Mouse (Mus musculus) macrophage (primary cell): ENCODE results near the gene Dnaaf2. TPM values are rescaled to one million over a fixed set of nuclear protein-coding genes. Genes with fewer than 3 reads are reported as not detected.
"Not testable (repeated sequence)": the region's sequence is repeated elsewhere in the genome, so short reads cannot be mapped to it uniquely, and the experiment has no call there.

ENCODE experiments used
- H3K27ac ChIP-seq: fragments of 350-480 bp; formaldehyde crosslinking; 2 replicates; pipeline ENCODE4 v1.9.0; 2021
- H3K36me3 ChIP-seq: fragments of 350-480 bp; formaldehyde crosslinking; 2 replicates; pipeline ENCODE4 v1.9.0; 2021; ENCODE audit errors: inconsistent target
- H3K4me3 ChIP-seq: fragments of 350-480 bp; formaldehyde crosslinking; 2 replicates; pipeline ENCODE4 v1.9.0; 2021; ENCODE audit errors: inconsistent target
- H3K79me2 ChIP-seq: fragments of 350-480 bp; formaldehyde crosslinking; 2 replicates; pipeline ENCODE4 v1.9.0; 2021; ENCODE audit errors: inconsistent target
- WGBS: methylation state at CpG from one replicate; pipeline ENCODE4 v1.1.7; 2026; ENCODE audit warnings: inconsistent platforms; ENCODE audit not compliant: missing documents; 5-methylcytosine and 5-hydroxymethylcytosine counted together
- polyA plus RNA-seq: library from polyadenylated mRNA; stranded (reverse); fragments of 250-400 nt; gene quantifications from 3 replicates; pipeline ENCODE4 v1.2.4, GENCODE M21; 2018; ENCODE audit warnings: inconsistent platforms

Gene Dnaaf2
- polyA plus RNA-seq, 1 experiment from 2014 or later: 1.5 TPM

DNA sequence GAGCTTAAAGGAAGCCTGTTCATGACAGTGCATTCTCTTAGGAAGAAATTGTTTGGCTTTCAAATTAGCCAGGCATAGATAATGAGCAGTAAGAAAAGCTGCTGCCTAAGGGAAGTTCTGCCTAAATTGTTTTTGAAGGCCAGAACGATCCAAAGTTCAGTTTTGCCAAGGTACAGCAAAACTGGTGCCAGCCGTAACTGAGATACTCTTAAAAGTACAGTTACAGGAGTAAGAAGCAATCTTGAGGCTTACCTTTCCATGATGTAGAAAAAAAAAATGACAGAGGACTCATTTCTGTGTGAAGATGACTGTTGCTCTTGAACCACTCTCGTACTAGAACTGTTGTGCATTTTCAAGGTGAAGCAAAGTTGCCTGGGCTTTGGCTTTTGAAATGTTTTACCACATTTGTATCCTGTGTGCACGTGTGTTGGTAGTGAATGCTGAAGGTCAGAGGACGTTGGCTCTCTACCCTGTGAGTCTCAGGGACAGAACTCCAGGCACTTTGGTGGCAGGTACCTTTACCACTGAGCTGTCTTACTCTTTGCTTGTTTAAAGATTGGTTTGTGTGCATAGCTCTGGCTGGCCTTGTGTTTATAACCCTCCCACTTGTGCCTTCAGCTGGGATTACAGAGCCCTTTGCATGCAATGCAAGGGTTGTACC is 11.3 kb downstream of the Dnaaf2 start:
- 78% methylated on average over 5 of the region's 5 CpGs for WGBS
- Histone ChIP-seq H3K79me2 (peaks cover 64% of the 10 kb centered on the region), H3K27ac (no peak overlapping the region), H3K4me3 (no peak overlapping the region), H3K36me3 (0 out of 2 replicates have a peak, but pooled peaks cover 10% of the 10 kb centered on the region)

GRCm38 (mm10) chr12:69185371-69185770 is 12.9 kb downstream of the Dnaaf2 start:
- peak overlapping the region; percentile 67 for H3K4me3 ChIP-seq
- peak overlapping the region; percentile 48 for H3K27ac ChIP-seq
- 67% methylated on average over 7 of the region's 7 CpGs for WGBS
- peaks cover 68% of the 10 kb centered on the region for H3K79me2 ChIP-seq
- H3K36me3 ChIP-seq: 0 out of 2 replicates have a peak, but pooled peaks cover 10% of the 10 kb centered on the region

DNA sequence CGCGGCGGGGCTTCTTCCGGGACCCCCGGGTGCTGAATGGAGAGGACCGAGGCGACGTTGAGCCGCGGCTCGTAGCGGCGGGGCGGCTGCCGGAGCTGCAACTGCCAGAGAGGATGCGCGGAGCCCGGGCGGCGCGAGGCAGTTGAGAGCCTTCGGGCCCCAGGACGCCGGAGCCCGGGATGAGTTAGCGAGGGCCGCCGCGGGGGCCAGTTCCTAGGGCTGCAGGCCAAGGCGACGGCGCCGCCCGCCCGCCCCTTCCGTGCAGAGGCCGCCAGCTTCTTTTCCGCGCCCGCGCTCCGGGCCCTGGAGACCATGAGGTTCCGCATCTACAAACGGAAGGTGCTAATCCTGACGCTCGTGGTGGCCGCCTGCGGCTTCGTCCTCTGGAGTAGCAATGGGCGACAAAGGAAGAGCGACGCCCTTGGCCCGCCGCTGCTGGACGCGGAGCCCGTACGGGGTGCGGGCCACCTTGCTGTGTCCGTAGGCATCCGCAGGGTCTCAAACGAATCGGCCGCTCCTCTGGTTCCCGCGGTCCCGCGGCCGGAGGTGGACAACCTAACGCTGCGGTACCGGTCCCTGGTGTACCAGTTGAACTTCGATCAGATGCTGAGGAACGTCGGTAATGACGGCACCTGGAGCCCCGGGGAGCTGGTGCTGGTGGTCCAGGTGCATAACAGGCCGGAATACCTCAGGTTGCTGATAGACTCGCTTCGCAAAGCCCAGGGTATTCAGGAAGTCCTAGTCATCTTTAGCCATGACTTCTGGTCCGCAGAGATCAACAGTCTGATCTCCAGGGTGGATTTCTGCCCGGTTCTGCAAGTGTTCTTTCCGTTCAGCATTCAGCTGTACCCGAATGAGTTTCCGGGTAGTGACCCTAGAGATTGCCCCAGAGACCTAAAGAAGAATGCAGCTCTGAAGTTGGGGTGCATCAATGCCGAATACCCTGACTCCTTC is 13.6 kb downstream of the Dnaaf2 start:
- under 1% methylated on average over 85 of the region's 86 CpGs for WGBS

DNA sequence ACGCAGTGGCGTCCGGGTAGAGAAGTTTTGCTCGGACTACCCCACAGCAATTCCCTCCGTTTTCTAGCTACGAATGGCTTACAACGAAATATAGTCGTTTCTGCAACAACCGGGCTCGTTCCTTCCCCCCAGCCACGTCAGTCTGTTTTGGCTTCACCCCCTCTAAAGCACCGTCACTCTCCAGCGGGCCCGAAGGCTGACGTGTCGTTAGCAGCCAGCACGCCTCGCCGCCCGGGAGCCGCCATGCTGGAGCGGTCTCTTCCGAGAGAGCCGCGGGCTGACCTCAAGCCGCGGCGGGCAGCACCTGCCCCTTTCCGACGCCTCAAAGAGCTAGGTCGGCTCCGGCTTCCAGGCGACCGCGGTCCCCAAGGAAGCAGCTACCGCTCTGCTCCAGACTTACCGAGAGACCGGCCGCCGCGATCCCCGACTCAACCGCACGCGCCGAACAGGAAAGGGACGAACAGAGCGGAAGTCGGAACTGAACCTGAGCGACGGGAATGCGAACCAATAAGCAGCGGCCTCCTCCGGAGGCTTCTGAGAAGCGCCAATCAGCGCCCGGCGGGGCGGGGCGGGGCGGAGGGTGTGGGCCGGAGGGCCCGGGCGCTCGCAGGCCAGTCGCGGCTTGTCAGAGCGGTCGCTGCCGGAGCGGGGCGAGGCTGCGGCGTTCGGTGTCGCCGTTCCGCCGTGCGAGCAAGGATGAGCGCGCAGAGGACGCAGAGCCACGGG is 14.5 kb downstream of the Dnaaf2 start, which contains the start of the genes Rpl36al and Mgat2:
Gene Rpl36al, minus strand, starts transcription at position 501 of the 726 bp plus-strand sequence.
Gene Mgat2, plus strand, starts transcription at position 575 of the 726 bp plus-strand sequence.
- H3K36me3 ChIP-seq: 0 out of 2 replicates have a peak, but pooled peaks cover 6% of the 10 kb centered on the region
- peak within 1 kb of the TSS; percentile 75 for H3K27ac ChIP-seq
- under 1% methylated on average over 78 of the region's 84 CpGs for WGBS
- peaks cover 61% of the 10 kb centered on the region for H3K79me2 ChIP-seq
- peak within 1 kb of the TSS; percentile 84 for H3K4me3 ChIP-seq

More for the DNA sequence above, 13.6 kb downstream of the Dnaaf2 start:
- Histone ChIP-seq H3K79me2 (peaks cover 68% of the 10 kb centered on the region), H3K27ac (peak overlapping the region; percentile 48), H3K36me3 (0 out of 2 replicates have a peak, but pooled peaks cover 8% of the 10 kb centered on the region), H3K4me3 (peak overlapping the region; percentile 67)

- Histone ChIP-seq H3K27ac (no peak overlapping the region), H3K79me2 (peaks cover 42% of the 10 kb centered on the region), H3K36me3 (no peaks in the 10 kb centered on the region), H3K4me3 (no peak overlapping the region)
- WGBS: 90% methylated on average over 4 of the region's 4 CpGs
Measured at GRCm38 (mm10) chr12:69181800-69182199, 16.4 kb downstream of the Dnaaf2 start.

- H3K36me3 ChIP-seq: no peaks in the 10 kb centered on the region
- H3K4me3 ChIP-seq: no peak overlapping the region
- H3K79me2 ChIP-seq: peaks cover 20% of the 10 kb centered on the region
- 80% methylated on average over 5 of the region's 12 CpGs for WGBS
- H3K27ac ChIP-seq: no peak overlapping the region
Measured at GRCm38 (mm10) chr12:69179371-69179770, 18.9 kb downstream of the Dnaaf2 start.

DNA sequence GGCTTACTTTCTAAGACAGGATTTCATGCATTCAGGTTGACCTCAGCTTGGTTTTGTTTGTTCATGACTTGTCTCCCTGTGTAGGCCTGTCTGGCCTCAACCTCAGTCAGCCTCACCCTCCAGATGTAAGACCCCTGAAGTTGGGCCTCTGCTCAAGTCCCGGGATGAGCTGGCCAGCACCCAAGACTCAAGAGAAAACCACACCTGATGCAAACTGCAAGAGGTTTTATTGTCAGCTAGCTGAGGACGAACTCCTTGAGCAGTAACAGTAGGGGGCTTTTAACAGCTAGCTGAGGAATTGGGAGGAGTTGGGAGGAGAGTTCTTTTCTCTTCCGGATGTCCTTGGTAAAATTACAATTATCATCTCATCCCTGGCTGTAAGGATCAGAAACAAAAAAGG is 20.7 kb downstream of the Dnaaf2 start:
- WGBS: 91% methylated on average over 3 of the region's 3 CpGs
- Histone ChIP-seq H3K79me2 (peaks cover 10% of the 10 kb centered on the region), H3K27ac (no peak overlapping the region), H3K36me3 (no peaks in the 10 kb centered on the region), H3K4me3 (no peak overlapping the region)

DNA sequence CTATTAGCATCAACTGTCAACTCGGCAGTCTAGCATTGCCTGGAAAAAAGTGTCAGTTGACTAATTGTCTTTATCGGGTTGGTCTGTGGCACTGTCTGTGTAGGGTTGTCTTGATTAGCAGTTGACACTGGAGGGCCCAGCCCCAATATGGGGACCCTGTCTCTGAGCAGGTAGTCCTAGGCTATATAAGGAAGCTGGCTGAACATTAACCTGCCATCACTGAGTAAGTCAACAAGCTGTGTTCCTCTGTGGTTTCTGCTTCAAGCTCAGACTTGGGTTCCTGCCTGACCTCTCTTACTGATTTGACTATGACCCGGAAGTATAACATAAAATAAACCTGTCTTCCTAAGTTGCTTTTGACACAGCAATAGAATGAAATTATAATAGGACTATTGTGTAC is 22.3 kb downstream of the Dnaaf2 start:
- Histone ChIP-seq H3K4me3 (no peak overlapping the region), H3K27ac (no peak overlapping the region), H3K36me3 (no peaks in the 10 kb centered on the region), H3K79me2 (peaks cover 2% of the 10 kb centered on the region; the same call in 1 of the 2 replicates)
- 95% methylated on average over 3 of the region's 3 CpGs for WGBS

GRCm38 (mm10) chr12:69171307-69171706 is 26.9 kb downstream of the Dnaaf2 start:
- 86% methylated on average over 2 of the region's 2 CpGs for WGBS
- no peaks in the 10 kb centered on the region for H3K36me3 ChIP-seq
- peak overlapping the region; percentile 27 for H3K27ac ChIP-seq
- peaks cover 23% of the 10 kb centered on the region for H3K79me2 ChIP-seq
- H3K4me3 ChIP-seq: no peak overlapping the region

GRCm38 (mm10) chr12:69168461-69169106 is 29.6 kb downstream of the Dnaaf2 start, which contains the start of gene Lrr1:
Gene Lrr1, plus strand, starts transcription at chr12:69168814.
- WGBS: under 1% methylated on average over 40 of the region's 40 CpGs
- Histone ChIP-seq H3K27ac (peak within 1 kb of the TSS; percentile 98), H3K79me2 (peaks cover 23% of the 10 kb centered on the region), H3K36me3 (no peaks in the 10 kb centered on the region), H3K4me3 (peak within 1 kb of the TSS; percentile 81)

GRCm38 (mm10) chr12:69167656-69168460 is 30.4 kb downstream of the Dnaaf2 start:
- Histone ChIP-seq H3K4me3 (peak overlapping the region; percentile 81), H3K79me2 (peaks cover 23% of the 10 kb centered on the region), H3K36me3 (no peaks in the 10 kb centered on the region), H3K27ac (peak overlapping the region; percentile 98)
- WGBS: 5% methylated on average over 15 of the region's 18 CpGs

- WGBS: 93% methylated on average over 7 of the region's 8 CpGs
- H3K4me3 ChIP-seq, H3K27ac ChIP-seq, H3K36me3 ChIP-seq: not testable (repeated sequence)
- peaks cover 23% of the 10 kb centered on the region for H3K79me2 ChIP-seq
Measured at GRCm38 (mm10) chr12:69166861-69167581, 31.2 kb downstream of the Dnaaf2 start.
